Mouse (Mus musculus) naive thymus-derived CD4-positive, alpha-beta T cell, adult 2 months (primary cell): ENCODE results near the gene Mcu.

Experiments used
- DNase-seq: peaks from one replicate; pipeline ENCODE4 v3.0.0-alpha.2; 2011; ENCODE audit warnings: low read depth

Gene Mcu

GRCm38 (mm10) chr10:59489411-59489810 is 127.1 kb downstream of the Mcu start:
- DNase-seq, result no peak

DNA sequence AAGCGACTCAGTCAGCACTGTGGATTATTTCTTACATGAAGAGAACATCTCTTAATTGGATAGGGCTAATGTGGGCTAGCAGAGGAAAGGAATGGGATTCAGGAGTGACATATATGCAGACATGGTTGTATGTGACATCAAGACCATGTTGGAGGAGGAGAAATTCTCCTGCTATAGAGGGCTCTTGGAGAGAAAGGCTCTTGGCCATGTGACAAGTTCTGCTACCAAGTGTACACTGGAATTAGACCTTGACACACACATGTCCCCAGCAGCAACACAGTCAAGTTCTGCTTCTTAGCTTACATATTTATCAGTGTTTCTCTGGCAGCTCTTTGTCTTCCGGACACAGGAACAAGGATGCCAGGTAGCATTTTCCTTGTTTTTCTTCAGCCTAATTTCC is 129.1 kb downstream of the Mcu start:
- DNase-seq, result no peak

- no peak for DNase-seq
These were observed 132.2 kb downstream of the Mcu start for GRCm38 (mm10) chr10:59484318-59484717.

DNA sequence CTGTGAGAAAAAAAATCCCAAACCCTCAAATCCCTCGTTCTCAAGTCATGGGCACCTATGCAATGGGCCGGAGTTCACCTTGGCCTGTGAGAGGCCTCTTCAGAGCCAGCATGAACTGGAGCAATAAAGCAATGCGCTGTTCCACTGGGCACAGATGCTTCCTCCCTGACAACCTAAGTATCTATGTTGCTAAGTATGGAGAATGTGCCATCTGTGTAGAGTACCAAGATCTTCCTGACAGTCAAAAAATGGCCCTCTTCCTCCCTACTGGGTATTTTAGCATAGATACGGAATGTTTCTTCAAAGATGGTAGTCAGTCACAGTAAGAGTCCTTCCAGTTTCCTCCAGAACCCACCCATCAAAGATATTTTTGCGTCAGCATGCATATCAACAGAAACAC is 135.1 kb downstream of the Mcu start:
- no peak for DNase-seq

DNA sequence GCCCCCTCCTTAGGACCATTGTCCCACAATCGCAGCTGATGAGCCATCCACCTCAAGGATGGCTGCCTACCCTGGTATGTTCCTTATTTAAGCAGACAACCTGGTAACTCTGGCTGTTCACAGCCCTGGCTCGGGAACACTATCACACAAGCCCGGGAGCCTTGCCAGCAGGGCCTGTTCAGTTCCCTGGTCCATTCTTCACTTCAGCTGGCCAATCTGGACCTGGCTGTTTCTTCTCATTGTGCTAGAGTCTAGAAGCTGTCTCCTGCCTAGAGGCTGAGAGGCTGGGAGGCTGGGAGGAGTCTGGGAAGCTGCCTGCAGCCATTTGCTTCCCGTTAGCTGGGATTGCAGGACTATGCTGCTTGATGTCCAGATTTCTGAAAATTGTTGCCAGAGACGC is 146.0 kb downstream of the Mcu start:
- DNase-seq, result no peak

DNA sequence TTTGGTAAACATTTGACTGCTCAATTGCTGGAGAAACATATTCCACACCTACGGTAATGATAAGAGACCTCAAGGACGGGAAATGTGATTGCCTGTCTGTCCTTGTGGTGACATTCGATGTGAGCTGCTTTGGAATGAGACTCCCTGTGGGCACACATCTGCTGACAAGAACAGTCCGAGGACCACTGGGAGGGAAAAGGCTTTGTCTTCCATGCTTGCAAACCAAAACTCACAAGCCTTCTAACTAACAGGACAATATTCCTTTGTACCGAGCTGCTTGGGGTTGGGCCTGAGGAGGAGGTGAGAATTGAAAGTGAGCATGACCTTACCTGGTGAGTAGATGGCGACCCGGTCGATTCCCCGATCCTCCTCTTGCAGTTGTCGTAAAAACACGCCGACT is 149.2 kb downstream of the Mcu start:
- no peak for DNase-seq

GRCm38 (mm10) chr10:59466626-59467025 is 149.9 kb downstream of the Mcu start:
- no peak for DNase-seq

DNA sequence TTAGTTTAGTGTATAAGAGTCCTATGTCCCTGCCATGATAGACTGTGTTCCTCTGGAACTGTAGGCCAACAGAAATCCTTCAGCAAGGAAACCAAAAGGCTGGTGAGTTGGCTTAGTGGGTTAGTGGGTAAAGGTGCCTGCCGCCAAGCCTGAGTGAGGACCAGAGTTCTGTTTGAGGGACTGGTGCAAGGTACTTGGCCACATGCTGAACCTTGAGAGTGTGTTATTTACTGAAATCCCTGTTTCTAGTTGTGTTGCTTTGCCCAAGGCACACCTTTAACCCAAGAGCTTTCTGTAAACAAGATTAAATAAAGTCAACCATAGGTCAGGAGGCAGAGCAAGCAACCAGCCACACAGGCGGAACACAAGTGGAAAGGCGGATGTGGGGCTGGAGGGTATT is 150.9 kb downstream of the Mcu start:
- DNase-seq, result no peak

DNA sequence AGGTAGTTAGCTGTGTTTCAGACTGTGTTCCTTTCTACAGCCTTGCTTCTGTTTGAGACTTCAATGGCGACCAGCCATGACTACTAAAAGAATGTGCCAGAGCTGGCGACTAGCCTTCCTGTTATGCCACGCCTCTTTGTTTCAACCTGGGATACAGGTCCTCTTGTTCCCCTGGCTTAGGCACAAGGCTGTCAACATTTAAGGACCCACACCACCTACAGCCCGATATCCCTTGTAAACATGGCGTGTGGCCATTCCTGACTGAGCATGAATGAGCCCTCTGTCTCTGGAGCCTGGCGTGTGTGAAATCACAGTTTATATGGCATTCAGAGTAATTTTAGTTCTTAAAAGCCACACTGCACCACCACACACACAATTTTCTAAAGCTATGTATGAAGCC is 154.2 kb downstream of the Mcu start:
- no peak for DNase-seq

GRCm38 (mm10) chr10:59459767-59460166 is 156.7 kb downstream of the Mcu start:
- no peak for DNase-seq

DNA sequence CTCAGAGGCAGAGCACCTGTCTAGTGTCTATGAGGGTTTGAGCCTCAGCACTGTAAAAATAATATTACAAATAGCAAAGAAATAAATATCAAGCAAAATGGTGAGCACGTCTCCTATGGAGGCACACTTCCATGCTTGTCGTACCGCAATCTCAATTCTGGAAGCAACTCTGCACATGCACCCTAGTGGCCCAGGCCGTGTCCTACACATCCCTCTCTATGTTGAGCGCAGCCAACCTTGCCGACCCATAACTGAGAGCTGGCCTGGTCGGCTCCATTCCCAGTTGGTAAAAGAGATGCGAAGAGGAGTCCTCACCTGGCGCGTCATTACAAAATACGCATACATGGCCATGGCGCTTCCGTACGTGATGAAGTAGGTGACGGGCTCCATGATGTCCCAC is 161.9 kb downstream of the Mcu start:
- DNase-seq, result no peak

DNA sequence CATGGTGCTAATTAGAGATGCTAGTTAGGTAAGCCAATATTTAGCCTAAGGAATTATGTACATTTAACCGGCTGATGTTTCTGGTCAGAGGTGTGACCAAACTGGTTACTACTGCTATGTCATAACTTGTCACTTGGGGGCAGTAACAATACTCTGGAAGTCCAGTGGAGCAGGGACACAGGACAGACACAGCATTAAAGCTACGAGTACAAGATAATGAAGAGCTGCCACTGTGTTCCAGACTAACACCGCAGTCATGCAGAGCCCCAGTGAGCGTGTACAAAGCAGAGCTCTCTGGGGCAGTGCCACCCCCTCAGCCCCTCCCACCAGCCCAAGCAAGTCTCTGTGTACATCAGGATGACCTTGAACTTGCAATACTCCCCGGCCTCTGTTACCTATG is 164.7 kb downstream of the Mcu start:
- peak; percentile 20 for DNase-seq

- DNase-seq, result no peak
These were observed 168.9 kb downstream of the Mcu start for GRCm38 (mm10) chr10:59447546-59447945.

DNA sequence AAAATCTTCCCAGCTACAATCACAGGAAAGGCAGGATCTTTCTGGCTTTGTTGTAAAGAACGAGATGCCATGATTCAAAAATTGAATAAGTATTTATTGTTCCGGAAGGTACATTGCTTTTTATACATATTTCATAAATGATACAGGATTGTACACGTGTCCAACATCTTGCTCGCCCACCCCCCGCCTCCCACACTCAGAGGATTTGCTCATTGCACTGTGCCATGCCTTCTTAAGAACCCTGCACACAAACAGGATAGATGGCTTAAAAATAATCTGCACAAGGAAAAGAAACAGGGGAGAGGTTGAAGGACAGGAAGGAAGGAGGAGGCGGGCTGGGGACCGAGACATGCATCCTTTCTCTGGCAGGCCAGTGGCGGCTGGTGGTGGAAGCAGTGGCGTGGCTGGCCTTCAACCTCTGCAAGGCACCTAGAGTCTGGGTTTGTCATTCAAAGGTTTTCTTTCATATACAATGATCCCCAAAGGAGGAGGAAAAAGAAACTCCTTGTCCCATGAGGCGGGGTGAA is 169.5 kb downstream of the Mcu start:
- DNase-seq, result no peak

GRCm38 (mm10) chr10:59444635-59445034 is 171.9 kb downstream of the Mcu start:
- DNase-seq, result no peak

DNA sequence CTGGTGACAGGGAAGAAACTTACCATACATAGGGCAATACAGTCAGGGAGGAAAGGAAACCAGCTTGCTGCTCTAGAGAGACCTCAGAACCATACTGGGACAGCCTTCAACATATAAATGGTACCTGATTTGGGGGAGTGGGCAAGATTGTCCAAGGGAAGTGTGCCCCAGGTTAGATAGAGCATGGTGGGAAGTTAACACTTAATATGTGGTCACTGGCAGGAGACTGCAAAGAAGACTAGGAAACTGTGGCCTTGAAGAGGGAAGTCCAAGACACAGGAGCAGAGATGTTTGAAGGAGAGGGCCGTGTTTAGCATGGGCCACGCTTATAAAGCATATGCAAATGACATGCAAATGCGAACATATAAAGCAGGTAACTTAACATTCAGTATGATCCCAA is 172.4 kb downstream of the Mcu start:
- no peak for DNase-seq

GRCm38 (mm10) chr10:59443212-59443611 is 173.3 kb downstream of the Mcu start:
- no peak for DNase-seq

DNA sequence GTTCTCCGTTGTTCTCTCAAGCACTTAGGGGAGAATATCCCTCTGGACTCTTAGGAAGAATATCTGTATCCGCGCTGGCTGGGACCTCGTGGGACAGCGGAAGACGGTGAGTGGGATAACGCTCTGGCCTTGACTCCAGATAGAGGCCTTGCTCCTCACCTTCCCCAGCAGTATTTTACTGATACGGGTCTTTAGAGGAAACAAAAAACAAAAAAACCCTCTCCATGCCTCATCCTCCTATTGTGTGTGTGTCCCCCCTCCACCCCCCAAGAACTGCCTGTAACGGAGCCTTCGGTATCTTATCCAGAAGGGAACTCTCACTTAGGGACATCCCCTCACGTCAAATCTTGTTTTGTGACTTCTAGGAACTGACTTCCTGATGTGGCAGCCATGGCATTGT is 174.8 kb downstream of the Mcu start, which contains the start of gene Oit3:
Oit3 (minus strand) TSS at position 44 of the 400 bp plus-strand sequence.
- no peak for DNase-seq

- DNase-seq, result no peak
These were observed 176.3 kb downstream of the Mcu start for GRCm38 (mm10) chr10:59440177-59440576.

- DNase-seq, result no peak
These were observed 177.0 kb downstream of the Mcu start for GRCm38 (mm10) chr10:59439508-59439931.

DNA sequence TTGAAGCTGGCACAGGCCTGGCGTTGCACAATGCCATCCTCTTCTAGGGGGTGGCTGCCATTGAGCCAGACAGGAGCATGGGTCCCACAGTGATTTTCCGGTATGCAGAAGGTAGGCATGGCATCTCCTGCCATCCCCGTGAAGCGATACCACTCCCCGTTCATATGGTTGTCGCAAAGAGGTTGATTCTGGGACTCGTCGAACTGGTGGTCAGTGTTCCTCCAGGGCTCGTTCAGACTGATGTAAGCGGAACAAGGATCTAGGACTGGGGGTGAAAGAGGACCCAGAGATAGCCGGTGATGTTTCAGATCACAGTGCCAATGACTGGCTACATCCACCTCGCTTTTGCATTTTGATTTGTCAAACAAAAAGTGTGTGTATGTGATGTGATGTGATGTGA is 177.8 kb downstream of the Mcu start:
- DNase-seq, result no peak

- DNase-seq, result peak; percentile 70
These were observed 180.7 kb downstream of the Mcu start for GRCm38 (mm10) chr10:59435746-59436145.

- DNase-seq, result peak; percentile 40
These were observed 185.7 kb downstream of the Mcu start for GRCm38 (mm10) chr10:59430701-59431218.

DNA sequence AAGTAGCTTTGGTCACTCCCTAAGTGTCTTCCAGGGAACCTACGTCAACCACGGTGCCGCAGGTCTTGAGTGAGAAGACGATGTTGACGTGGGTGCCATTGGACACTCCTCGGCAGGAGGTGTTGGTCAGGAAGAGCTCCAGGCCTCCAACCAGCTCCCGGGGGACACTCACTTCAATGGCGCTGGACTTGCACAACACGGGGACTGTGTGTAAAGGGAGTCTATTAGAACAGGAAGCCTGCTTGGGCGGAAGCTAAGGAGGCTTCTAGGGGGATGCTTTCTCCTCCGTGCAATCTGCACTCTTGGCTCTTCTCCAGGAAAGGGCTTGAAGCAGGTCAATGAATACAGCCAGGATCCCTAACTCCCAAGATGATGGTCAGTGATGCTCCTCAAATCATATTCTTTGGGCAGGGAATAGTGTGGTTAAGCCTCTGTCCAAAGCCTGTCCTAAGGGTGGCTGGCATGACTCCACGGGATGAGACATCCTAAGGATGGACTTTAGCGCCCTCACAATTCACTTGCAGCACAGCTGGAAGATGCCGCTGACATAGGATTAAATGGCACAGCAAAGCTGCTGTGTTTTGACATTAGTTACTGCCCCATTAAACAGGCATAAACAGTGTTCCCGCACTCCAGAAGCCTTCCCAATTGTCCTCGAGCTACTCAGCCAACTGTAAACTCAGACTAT is 186.9 kb downstream of the Mcu start:
- DNase-seq, result no peak
